Mouse (Mus musculus) liver, postnatal 0 days (tissue): ENCODE results near the gene Rnf111. TPM values are rescaled to one million over a fixed set of nuclear protein-coding genes. Genes with fewer than 3 reads are reported as not detected.

ENCODE experiments used
- ATAC-seq: fragments of 200-750 bp; cut with Nextera tagmentation; 2 replicates; pipeline ENCODE4 v1.8.0; 2017; ENCODE audit warnings: mild to moderate bottlenecking, moderate library complexity
- DNase-seq: peaks from one replicate; pipeline ENCODE4 v3.0.0-alpha.2; 2016
- H3K27ac ChIP-seq: fragments of 300-500 bp; sonication (generic); 2 replicates; pipeline ENCODE4 v1.5.1; 2014; ENCODE audit warnings: antibody characterized with exemption, moderate library complexity, mild to moderate bottlenecking, low read depth
- H3K27me3 ChIP-seq: fragments of 300-500 bp; sonication (generic); 2 replicates; pipeline ENCODE4 v1.6.1; 2014; ENCODE audit warnings: low read length, control low read depth, mixed read lengths; ENCODE audit not compliant: insufficient read depth
- H3K36me3 ChIP-seq: fragments of 300-500 bp; sonication (generic); replicated peaks from 2 replicates; pipeline ENCODE4 v1.6.1; 2014; ENCODE audit warnings: mild to moderate bottlenecking, control low read depth, low read length, moderate library complexity, mixed read lengths; ENCODE audit not compliant: insufficient read depth
- H3K4me1 ChIP-seq: fragments of 300-500 bp; sonication (generic); 2 replicates; pipeline ENCODE4 v1.6.1; 2014; ENCODE audit warnings: antibody characterized with exemption, mild to moderate bottlenecking, control low read depth; ENCODE audit not compliant: insufficient read depth
- H3K4me2 ChIP-seq: fragments of 300-500 bp; sonication (generic); 2 replicates; pipeline ENCODE4 v1.6.1; 2014; ENCODE audit warnings: low read depth, mild to moderate bottlenecking, low read length, moderate library complexity, mixed read lengths
- H3K4me3 ChIP-seq: fragments of 300-500 bp; sonication (generic); 2 replicates; pipeline ENCODE4 v1.5.1; 2014; ENCODE audit warnings: low read depth, low read length
- H3K9ac ChIP-seq: fragments of 300-500 bp; sonication (generic); replicated peaks from 2 replicates; pipeline ENCODE4 v1.6.1; 2014; ENCODE audit warnings: mild to moderate bottlenecking, moderate library complexity
- H3K9me3 ChIP-seq: fragments of 300-500 bp; sonication (generic); 2 replicates; pipeline ENCODE4 v1.6.1; 2016; ENCODE audit warnings: mild to moderate bottlenecking, control low read depth, low read length, mixed read lengths
- CTCF ChIP-seq: sonication (generic); IDR thresholded peaks from 2 replicates; pipeline ENCODE4 v1.5.1; 2016; ENCODE audit warnings: antibody characterized with exemption, low read depth
- EP300 ChIP-seq: IDR thresholded peaks from 2 replicates; pipeline ENCODE4 v1.6.1; 2016; ENCODE audit warnings: antibody characterized with exemption, low read depth, mild to moderate bottlenecking
- WGBS: fragments of 180-500 bp; shearing (Covaris S2); extraction: QIAGEN DNeasy Blood & Tissue Kit; methylation state at CpG from one replicate; pipeline ENCODE4 v1.1.7; 2014; ENCODE audit not compliant: insufficient replicate concordance; 5-methylcytosine and 5-hydroxymethylcytosine counted together
- polyA plus RNA-seq: library from polyadenylated mRNA; unstranded; fragments of >200 nt; fragmentation: Nextera tagmentation; extraction: Ambion mirVana; gene quantifications from 2 replicates; pipeline ENCODE4 v1.2.1, GENCODE M21; 2015

Gene Rnf111
- polyA plus RNA-seq, 1 experiment from 2014 or later, result 7.2 TPM

DNA sequence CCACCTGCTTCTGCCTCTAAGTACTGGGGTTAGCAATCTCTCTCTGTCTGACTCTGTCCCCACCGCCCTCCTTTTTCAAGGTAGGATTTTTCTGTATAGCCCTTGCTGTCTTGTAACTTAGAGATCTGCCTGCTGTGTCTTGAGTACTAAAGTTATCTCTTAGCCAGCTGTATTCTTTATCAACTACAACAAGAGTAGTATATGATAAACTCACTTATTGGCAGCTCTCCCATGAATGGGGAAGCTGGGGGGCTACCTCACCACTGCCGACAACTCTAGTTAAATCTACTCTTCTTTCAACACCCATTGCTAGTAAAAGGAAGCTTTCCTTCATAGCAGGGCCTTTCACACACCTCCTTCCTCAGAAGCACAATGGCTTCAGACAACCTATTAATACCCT is 51.2 kb downstream of the Rnf111 start:
- Histone ChIP-seq H3K36me3 (peaks cover 62% of the 10 kb centered on the region), H3K9ac (no peak overlapping the region), H3K27me3 (no peaks in the 10 kb centered on the region), H3K9me3 (no peaks in the 10 kb centered on the region), H3K4me2 (no peak overlapping the region), H3K4me3 (no peak overlapping the region), H3K27ac (no peak overlapping the region), H3K4me1 (0 out of 2 replicates have a peak, but pooled peaks cover 2% of the 10 kb centered on the region)
- TF ChIP-seq EP300, result no peak
- TF ChIP-seq CTCF, result no peak
- 73% methylated on average over 2 of the region's 2 CpGs for WGBS
- ATAC-seq (no peak), DNase-seq (no peak)

GRCm38 (mm10) chr9:70449072-70449471 is 54.5 kb downstream of the Rnf111 start:
- Histone ChIP-seq H3K9ac (no peak overlapping the region), H3K4me2 (no peak overlapping the region), H3K27me3 (no peaks in the 10 kb centered on the region), H3K4me1 (0 out of 2 replicates have a peak, but pooled peaks cover 2% of the 10 kb centered on the region), H3K27ac (no peak overlapping the region), H3K9me3 (no peaks in the 10 kb centered on the region), H3K36me3 (peaks cover 51% of the 10 kb centered on the region), H3K4me3 (no peak overlapping the region)
- no peak for DNase-seq
- no peak for ATAC-seq
- 89% methylated on average over 5 of the region's 5 CpGs for WGBS
- no peak for TF ChIP-seq CTCF
- no peak for TF ChIP-seq EP300

DNA sequence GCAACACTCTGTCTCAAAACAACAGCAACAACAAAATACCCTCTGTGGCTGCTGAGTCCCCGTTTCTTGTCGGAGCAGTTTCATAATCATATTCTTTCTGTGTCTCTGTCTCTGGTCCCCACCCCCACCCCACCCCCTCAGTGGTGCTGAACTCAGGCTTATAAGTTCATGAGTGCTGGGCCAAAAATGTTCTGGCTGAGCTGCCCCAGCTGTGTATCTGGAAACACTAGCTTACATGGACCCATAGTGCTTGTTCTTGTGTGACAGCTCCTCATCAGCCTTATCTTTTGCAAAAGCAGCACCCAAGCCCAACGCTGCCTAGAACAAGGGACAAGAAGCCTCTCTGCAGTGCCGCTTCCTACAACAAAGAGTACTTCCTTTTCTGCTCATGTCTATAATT is 63.6 kb downstream of the Rnf111 start:
- no peaks in the 10 kb centered on the region for H3K9me3 ChIP-seq
- no peak for TF ChIP-seq CTCF
- no peak for TF ChIP-seq EP300
- H3K27me3 ChIP-seq, result no peaks in the 10 kb centered on the region
- H3K4me3 ChIP-seq, result no peak overlapping the region
- H3K36me3 ChIP-seq, result peaks cover 54% of the 10 kb centered on the region
- no peak overlapping the region for H3K27ac ChIP-seq
- no peak overlapping the region for H3K4me2 ChIP-seq
- 82% methylated on average over 4 of the region's 4 CpGs for WGBS
- no peaks in the 10 kb centered on the region for H3K4me1 ChIP-seq
- DNase-seq (no peak), ATAC-seq (no peak)
- no peak overlapping the region for H3K9ac ChIP-seq

DNA sequence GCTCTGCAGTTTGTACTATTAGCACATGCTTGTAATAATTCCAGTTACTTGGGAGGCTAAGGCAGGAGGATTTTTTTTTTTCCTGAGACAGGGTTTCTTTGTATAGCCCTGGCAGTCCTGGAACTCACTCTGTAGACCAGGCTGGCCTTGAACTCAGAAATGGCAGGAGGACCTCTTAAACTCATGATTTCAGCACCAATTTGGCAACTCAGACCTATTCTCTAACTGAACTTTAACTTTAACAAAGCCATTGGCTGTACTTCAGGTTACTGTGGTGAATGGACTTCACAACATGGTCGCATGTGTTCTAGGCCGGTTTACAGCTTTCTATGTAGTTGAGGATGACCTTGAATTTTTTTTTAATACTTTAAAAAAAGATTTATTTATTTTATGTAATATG is 80.9 kb downstream of the Rnf111 start:
- 89% methylated on average over 2 of the region's 2 CpGs for WGBS
- no peaks in the 10 kb centered on the region for H3K9me3 ChIP-seq
- peaks cover 8% of the 10 kb centered on the region for H3K4me1 ChIP-seq
- no peak overlapping the region for H3K27ac ChIP-seq
- H3K36me3 ChIP-seq, result peaks cover 41% of the 10 kb centered on the region
- TF ChIP-seq EP300 (no peak), CTCF (no peak)
- no peak for DNase-seq
- no peak for ATAC-seq
- H3K9ac ChIP-seq, result no peak overlapping the region
- H3K4me2 ChIP-seq, result no peak overlapping the region
- H3K4me3 ChIP-seq, result no peak overlapping the region
- H3K27me3 ChIP-seq, result no peaks in the 10 kb centered on the region

- peaks cover 8% of the 10 kb centered on the region for H3K4me1 ChIP-seq
- ATAC-seq (peak; percentile 99), DNase-seq (peak; percentile 94)
- H3K9ac ChIP-seq, result peak within 1 kb of the TSS; percentile 93
- H3K4me3 ChIP-seq, result peak within 1 kb of the TSS; percentile 85
- no peaks in the 10 kb centered on the region for H3K9me3 ChIP-seq
- H3K27me3 ChIP-seq, result no peaks in the 10 kb centered on the region
- peak within 1 kb of the TSS; percentile 84 for H3K27ac ChIP-seq
- 1% methylated on average over 45 of the region's 45 CpGs for WGBS
- peak within 1 kb of the TSS; percentile 91 for H3K4me2 ChIP-seq
- TF ChIP-seq CTCF (no peak), EP300 (no peak)
- H3K36me3 ChIP-seq, result peaks cover 33% of the 10 kb centered on the region
Measured at GRCm38 (mm10) chr9:70421257-70422056, 82.1 kb downstream of the Rnf111 start, which contains the start of gene Ccnb2. TSS of gene Ccnb2 (minus strand) at chr9:70421547.

DNA sequence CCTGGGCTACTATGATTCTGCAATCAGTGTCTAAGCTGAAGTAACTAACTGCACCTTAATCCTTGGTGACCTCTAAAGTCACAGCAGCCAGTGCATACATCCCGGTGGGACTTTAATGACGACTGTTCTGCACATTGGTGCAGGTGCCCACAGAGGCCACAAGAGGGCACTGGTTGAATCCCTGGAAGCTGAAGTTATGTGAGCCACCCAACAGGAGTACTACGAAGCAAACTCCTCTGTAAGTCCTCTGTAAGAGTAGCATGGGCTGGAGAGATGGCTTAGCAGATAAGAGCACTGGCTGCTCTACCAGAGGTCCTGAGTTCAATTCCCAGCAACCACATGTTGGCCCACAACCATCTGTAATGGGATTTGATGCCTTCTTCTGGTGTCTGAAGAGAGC is 87.1 kb downstream of the Rnf111 start:
- no peak overlapping the region for H3K27ac ChIP-seq
- no peaks in the 10 kb centered on the region for H3K27me3 ChIP-seq
- no peak overlapping the region for H3K4me3 ChIP-seq
- no peak overlapping the region for H3K9ac ChIP-seq
- H3K4me1 ChIP-seq, result peaks cover 4% of the 10 kb centered on the region
- TF ChIP-seq CTCF (peak; percentile 72), EP300 (no peak)
- WGBS, result 67% methylated on average over 3 of the region's 3 CpGs
- DNase-seq (no peak), ATAC-seq (no peak)
- no peaks in the 10 kb centered on the region for H3K9me3 ChIP-seq
- H3K4me2 ChIP-seq, result no peak overlapping the region
- H3K36me3 ChIP-seq, result peaks cover 58% of the 10 kb centered on the region
